Mouse (Mus musculus) embryonic facial prominence, embryonic 14.5 days (tissue): ENCODE data around the gene Serbp1. TPM values are rescaled to one million over a fixed set of nuclear protein-coding genes. Genes with fewer than 3 reads are reported as not detected.

Experiments
- ATAC-seq: fragments of 200-750 bp; cut with Nextera tagmentation; 2 replicates; pipeline ENCODE4 v1.8.0; 2017; ENCODE audit warnings: low read depth, moderate number of reproducible peaks, moderate TSS enrichment
- DNase-seq: peaks from one replicate; pipeline ENCODE4 v3.0.0-alpha.2; 2015; ENCODE audit warnings: low spot score
- H3K27ac ChIP-seq: fragments of 300-500 bp; sonication (generic); replicated peaks from 2 replicates; pipeline ENCODE4 v1.5.1; 2014; ENCODE audit warnings: low read depth, mild to moderate bottlenecking, low read length, moderate library complexity
- H3K27me3 ChIP-seq: fragments of 300-500 bp; sonication (generic); replicated peaks from 2 replicates; pipeline ENCODE4 v1.6.1; 2014; ENCODE audit warnings: low read length; ENCODE audit not compliant: control insufficient read depth, insufficient read depth
- H3K36me3 ChIP-seq: fragments of 300-500 bp; sonication (generic); 2 replicates; pipeline ENCODE4 v1.6.1; 2014; ENCODE audit warnings: low read length, mixed read lengths; ENCODE audit not compliant: control insufficient read depth, insufficient read depth
- H3K4me1 ChIP-seq: fragments of 300-500 bp; sonication (generic); 2 replicates; pipeline ENCODE4 v1.6.1; 2014; ENCODE audit warnings: antibody characterized with exemption, low read length; ENCODE audit not compliant: control insufficient read depth, insufficient read depth
- H3K4me2 ChIP-seq: fragments of 300-500 bp; sonication (generic); 2 replicates; pipeline ENCODE4 v1.6.1; 2014; ENCODE audit warnings: low read depth, mild to moderate bottlenecking, low read length, moderate library complexity, mixed read lengths
- H3K4me3 ChIP-seq: fragments of 300-500 bp; sonication (generic); 2 replicates; pipeline ENCODE4 v1.5.1; 2014; ENCODE audit warnings: low read depth, mild to moderate bottlenecking, low read length
- H3K9ac ChIP-seq: fragments of 300-500 bp; sonication (generic); 2 replicates; pipeline ENCODE4 v1.6.1; 2014; ENCODE audit warnings: low read depth, mild to moderate bottlenecking, low read length, moderate library complexity, mixed read lengths
- H3K9me3 ChIP-seq: fragments of 300-500 bp; sonication (generic); 2 replicates; pipeline ENCODE4 v1.6.1; 2016; ENCODE audit warnings: low read length; ENCODE audit not compliant: control insufficient read depth
- WGBS: fragments of 180-500 bp; shearing (Covaris S2); extraction: QIAGEN DNeasy Blood & Tissue Kit; methylation state at CpG from one replicate; pipeline ENCODE4 v1.1.7; 2014; 5-methylcytosine and 5-hydroxymethylcytosine counted together
- polyA plus RNA-seq: library from polyadenylated mRNA; unstranded; fragments of >200 nt; fragmentation: Nextera tagmentation; extraction: Ambion mirVana; gene quantifications from 2 replicates; pipeline ENCODE4 v1.2.1, GENCODE M21; 2014

Serbp1 gene
- polyA plus RNA-seq, 1 experiment from 2014 or later, result 426 TPM

DNA sequence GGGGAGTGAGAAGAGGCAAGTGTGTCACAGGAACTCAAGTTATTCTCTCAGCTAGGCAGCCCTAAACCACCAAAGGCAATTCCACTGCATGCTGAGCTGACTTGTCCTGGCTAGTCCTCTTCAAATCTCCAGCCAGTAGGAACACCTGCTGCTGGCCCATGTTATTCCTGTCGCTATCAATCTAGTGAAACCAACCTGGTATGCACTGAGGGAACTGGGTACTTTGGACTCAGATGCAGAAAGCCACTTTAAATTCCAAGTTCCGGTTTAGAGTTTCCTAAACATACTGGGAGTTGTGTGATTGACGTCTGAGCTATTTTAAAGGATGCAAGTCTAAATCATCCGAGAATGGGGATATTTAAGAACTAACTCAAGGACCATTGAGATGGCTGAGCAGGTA is 11.7 kb upstream of the Serbp1 start:
- no peak overlapping the region for H3K9ac ChIP-seq
- ATAC-seq, result no peak
- 43% methylated on average over 4 of the region's 4 CpGs for whole genome bisulfite sequencing
- H3K4me2 ChIP-seq, result no peak overlapping the region
- no peaks in the 10 kb centered on the region for H3K36me3 ChIP-seq
- 0 out of 2 replicates have a peak, but pooled peaks cover 3% of the 10 kb centered on the region for H3K4me1 ChIP-seq
- DNase-seq, result peak; percentile 13
- H3K9me3 ChIP-seq, result no peaks in the 10 kb centered on the region
- no peak overlapping the region for H3K4me3 ChIP-seq
- peaks cover 4% of the 10 kb centered on the region; the same call in 1 of the 2 replicates for H3K27me3 ChIP-seq
- no peak overlapping the region for H3K27ac ChIP-seq

DNA sequence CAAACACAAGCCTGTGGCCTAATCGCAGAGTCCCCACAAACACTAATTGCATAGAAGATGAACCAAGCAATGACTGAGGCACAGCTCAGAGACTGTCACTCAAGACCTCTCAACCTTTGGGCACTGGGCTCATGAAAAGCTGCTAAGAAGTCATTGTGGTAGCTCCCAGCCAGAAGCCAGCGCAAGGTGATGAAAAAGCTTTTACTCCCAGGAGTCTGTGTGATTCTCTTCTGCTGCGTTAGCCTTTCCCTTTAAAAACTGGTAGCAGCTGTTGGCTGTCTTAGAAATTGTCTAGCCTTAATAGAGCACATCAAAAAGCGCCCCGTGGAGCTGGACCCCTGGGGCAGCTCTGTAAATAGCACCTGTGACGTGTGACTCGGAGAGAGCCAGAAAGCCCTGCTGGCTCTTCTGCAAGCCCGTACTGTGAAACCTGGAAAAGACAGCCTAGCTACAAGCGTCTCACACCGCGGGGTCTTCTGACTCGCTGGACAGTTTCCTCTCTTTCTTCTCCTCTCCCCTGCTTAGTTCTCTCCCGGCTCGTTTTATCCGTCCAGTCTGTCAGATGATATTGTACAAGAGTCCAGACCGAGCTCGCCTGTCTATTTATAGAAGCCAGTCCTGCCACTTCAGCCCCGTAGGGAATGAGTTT is 9.4 kb upstream of the Serbp1 start:
- peak; percentile 68 for DNase-seq
- H3K36me3 ChIP-seq, result no peaks in the 10 kb centered on the region
- H3K4me3 ChIP-seq, result peak overlapping the region; percentile 15
- peak overlapping the region; percentile 43 for H3K4me2 ChIP-seq
- H3K27me3 ChIP-seq, result peaks cover 4% of the 10 kb centered on the region; the same call in 1 of the 2 replicates
- ATAC-seq, result peak; percentile 56
- 0 out of 2 replicates have a peak, but pooled peaks cover 3% of the 10 kb centered on the region for H3K4me1 ChIP-seq
- peak overlapping the region; percentile 34; the same call in 1 of the 2 replicates for H3K9ac ChIP-seq
- WGBS, result 12% methylated on average over 18 of the region's 18 CpGs
- H3K9me3 ChIP-seq, result no peaks in the 10 kb centered on the region
- H3K27ac ChIP-seq, result no peak overlapping the region

DNA sequence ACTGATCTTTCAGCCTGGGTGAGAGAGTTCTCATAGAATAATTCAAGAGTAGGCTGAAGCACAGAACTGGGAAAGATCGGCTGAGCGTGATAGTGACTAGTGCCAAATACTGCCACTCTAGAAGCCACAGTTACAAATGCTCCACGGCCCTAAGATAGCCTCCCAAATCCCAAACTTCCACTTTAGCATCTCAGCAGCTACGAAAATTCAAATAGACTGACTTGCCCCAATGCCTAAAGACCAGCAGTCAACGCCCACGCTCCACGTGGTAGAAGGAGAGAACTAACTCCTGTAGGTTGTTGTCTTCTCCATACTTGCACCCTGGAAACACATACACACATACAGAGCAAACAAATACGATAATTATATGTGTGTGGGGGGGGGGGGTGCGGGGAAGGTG is 8.5 kb upstream of the Serbp1 start:
- no peak overlapping the region for H3K9ac ChIP-seq
- H3K36me3 ChIP-seq, result no peaks in the 10 kb centered on the region
- DNase-seq, result no peak
- 33% methylated on average over 9 of the region's 9 CpGs for WGBS
- no peaks in the 10 kb centered on the region for H3K9me3 ChIP-seq
- 0 out of 2 replicates have a peak, but pooled peaks cover 3% of the 10 kb centered on the region for H3K4me1 ChIP-seq
- ATAC-seq, result peak; percentile 21; the same call in 1 of the 2 replicates
- peak overlapping the region; percentile 2 for H3K4me2 ChIP-seq
- H3K27me3 ChIP-seq, result peaks cover 4% of the 10 kb centered on the region; the same call in 1 of the 2 replicates
- H3K27ac ChIP-seq, result no peak overlapping the region
- no peak overlapping the region for H3K4me3 ChIP-seq

DNA sequence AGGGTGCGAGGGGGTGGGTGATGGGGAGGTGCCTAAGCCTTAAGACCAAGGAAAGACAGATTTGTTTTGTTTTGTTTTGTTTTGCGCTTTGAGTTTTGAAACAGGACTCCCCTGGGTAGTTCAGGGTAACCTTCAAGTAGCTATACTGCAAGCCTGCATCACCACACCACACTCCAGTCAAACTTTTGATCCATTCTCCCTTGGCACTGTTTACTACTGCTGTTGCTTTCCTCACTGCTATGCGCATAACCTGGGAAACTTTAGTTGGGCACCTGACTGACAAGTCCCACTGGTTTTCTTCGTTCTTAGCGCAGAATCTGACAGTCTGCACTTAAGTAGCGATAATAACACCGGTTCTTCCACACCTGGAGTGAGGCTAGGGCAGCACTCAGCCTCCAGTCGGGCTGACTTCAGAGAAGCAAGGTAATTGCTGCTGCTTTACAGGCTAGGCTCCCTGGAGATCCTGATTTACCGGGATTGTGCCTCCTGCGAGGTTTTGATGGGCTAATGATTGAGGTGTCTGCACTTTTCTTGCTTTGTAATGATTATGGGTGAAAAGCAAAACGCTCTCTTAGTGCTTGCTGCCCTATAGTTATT is 8.0 kb upstream of the Serbp1 start:
- Histone ChIP-seq H3K9me3 (no peaks in the 10 kb centered on the region), H3K4me1 (0 out of 2 replicates have a peak, but pooled peaks cover 3% of the 10 kb centered on the region), H3K27ac (no peak overlapping the region), H3K4me3 (no peak overlapping the region), H3K27me3 (peaks cover 4% of the 10 kb centered on the region; the same call in 1 of the 2 replicates), H3K36me3 (no peaks in the 10 kb centered on the region), H3K9ac (no peak overlapping the region), H3K4me2 (peak overlapping the region; percentile 2)
- WGBS, result 12% methylated on average over 11 of the region's 11 CpGs
- DNase-seq (peak; percentile 83), ATAC-seq (peak; percentile 73)

- peaks cover 4% of the 10 kb centered on the region; the same call in 1 of the 2 replicates for H3K27me3 ChIP-seq
- 0 out of 2 replicates have a peak, but pooled peaks cover 3% of the 10 kb centered on the region for H3K4me1 ChIP-seq
- no peak overlapping the region for H3K4me2 ChIP-seq
- no peak overlapping the region for H3K27ac ChIP-seq
- ATAC-seq, result no peak
- H3K9ac ChIP-seq, result no peak overlapping the region
- no peak for DNase-seq
- no peak overlapping the region for H3K4me3 ChIP-seq
- H3K36me3 ChIP-seq, result no peaks in the 10 kb centered on the region
- no peaks in the 10 kb centered on the region for H3K9me3 ChIP-seq
Measured at GRCm38 (mm10) chr6:67230950-67231349, 7.0 kb upstream of the Serbp1 start.

DNA sequence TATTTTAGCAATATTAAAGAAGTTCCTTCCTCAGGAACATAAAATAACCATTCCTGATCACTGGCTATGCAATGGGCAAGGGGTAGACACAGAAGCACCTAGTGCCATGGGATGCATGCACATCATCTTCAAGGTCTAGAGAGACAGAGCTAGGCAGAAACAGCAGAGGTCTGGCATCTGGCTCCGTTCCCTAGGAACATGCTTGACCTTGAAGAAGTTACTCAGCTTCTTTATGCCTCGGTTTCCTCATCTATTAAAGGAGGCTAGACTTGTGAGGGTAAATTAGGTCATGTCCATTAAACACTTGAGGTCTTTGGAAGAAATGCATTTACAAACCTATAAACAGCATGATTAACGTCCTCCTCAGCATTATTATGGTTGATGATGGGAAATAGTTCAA is 2.3 kb upstream of the Serbp1 start:
- no peak overlapping the region for H3K27ac ChIP-seq
- DNase-seq (no peak), ATAC-seq (no peak)
- no peak overlapping the region for H3K9ac ChIP-seq
- no peaks in the 10 kb centered on the region for H3K4me1 ChIP-seq
- H3K36me3 ChIP-seq, result no peaks in the 10 kb centered on the region
- no peaks in the 10 kb centered on the region for H3K27me3 ChIP-seq
- no peak overlapping the region for H3K4me2 ChIP-seq
- H3K4me3 ChIP-seq, result no peak overlapping the region
- no peaks in the 10 kb centered on the region for H3K9me3 ChIP-seq
- 94% methylated on average over 3 of the region's 3 CpGs for WGBS

GRCm38 (mm10) chr6:67236491-67237234 is 1.3 kb upstream of the Serbp1 start:
- no peak overlapping the region for H3K4me2 ChIP-seq
- ATAC-seq, result no peak
- no peak overlapping the region for H3K27ac ChIP-seq

DNA sequence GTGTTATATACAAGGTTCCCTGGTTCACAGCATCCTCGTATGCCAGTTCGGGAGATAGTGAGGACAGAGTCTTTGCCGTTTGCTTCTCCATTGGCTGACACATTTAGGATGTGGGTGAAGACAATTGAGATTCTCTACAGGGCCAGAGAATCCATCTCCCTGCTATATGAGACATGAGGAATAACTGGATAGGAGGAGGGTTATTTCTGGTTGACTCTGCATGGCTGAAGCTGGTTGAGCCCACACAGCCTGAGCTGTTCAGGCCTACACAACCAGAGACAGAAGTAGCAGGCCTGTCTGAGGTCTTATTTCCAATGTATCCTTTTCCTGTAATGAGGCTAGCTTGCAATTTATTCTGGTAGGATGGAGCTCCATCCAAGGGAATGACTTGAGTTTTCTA is 3.3 kb downstream of the Serbp1 start:
- Histone ChIP-seq H3K4me3 (no peak overlapping the region), H3K9ac (no peak overlapping the region), H3K27ac (no peak overlapping the region), H3K27me3 (no peaks in the 10 kb centered on the region), H3K4me1 (no peaks in the 10 kb centered on the region), H3K9me3 (no peaks in the 10 kb centered on the region), H3K36me3 (no peaks in the 10 kb centered on the region), H3K4me2 (no peak overlapping the region)
- ATAC-seq (no peak), DNase-seq (no peak)
- 95% methylated on average over 3 of the region's 3 CpGs for WGBS

More at GRCm38 (mm10) chr6:67236491-67237234, 1.3 kb upstream of the Serbp1 start:
- Histone ChIP-seq H3K27me3 (no peaks in the 10 kb centered on the region), H3K4me3 (no peak overlapping the region), H3K36me3 (no peaks in the 10 kb centered on the region), H3K9me3 (no peaks in the 10 kb centered on the region), H3K4me1 (no peaks in the 10 kb centered on the region), H3K9ac (no peak overlapping the region)
- DNase-seq, result no peak
- WGBS, result 73% methylated on average over 7 of the region's 7 CpGs
